34 mouse cellular contexts compared by ENCODE assay signal in genomic region chr5:114982001-114982400, GRCm38 (mm10). TPM values are rescaled to one million over a fixed set of nuclear protein-coding genes. Genes with fewer than 3 reads are reported as not detected.
DNase-seq lines count a peak whose midpoint lies in the region; ATAC-seq and TF ChIP-seq lines count a peak whose summit lies in the region.
"Had no signal": no experiment of that assay in that cellular context is flagged by ENCODE, and none has a peak within 500 bp of the region (broad histone marks: within the 10 kb centered on the region; RNA-seq: fewer than 3 reads in every experiment).

No protein-coding gene starts in this region.

- H3K36me3 ChIP-seq in midbrain, embryonic 11.5 days (ENCODE audit: control insufficient read depth, insufficient read depth, low read length): no peaks in the 10 kb centered on the region
- H3K36me3 ChIP-seq in midbrain, embryonic 14.5 days (ENCODE audit: control insufficient read depth, insufficient read depth, low read length): no peaks in the 10 kb centered on the region
- no peaks in the 10 kb centered on the region for H3K36me3 ChIP-seq in heart, embryonic 10.5 days
- H3K36me3 ChIP-seq: embryonic facial prominence, embryonic 10.5 days; embryonic facial prominence, embryonic 13.5 days; forebrain, embryonic 12.5 days; forebrain, embryonic 15.5 days; G1E; hindbrain, embryonic 12.5 days; intestine, embryonic 15.5 days had no signal

- no peak for ATAC-seq in midbrain, embryonic 11.5 days (ENCODE audit: low FRiP score)
- no peak for ATAC-seq in midbrain, embryonic 14.5 days (ENCODE audit: low FRiP score, low TSS enrichment)
- ATAC-seq: activated CD4-positive, CD25-positive, alpha-beta regulatory T cell, adult 4 months; forebrain, embryonic 15.5 days; hindbrain, embryonic 16.5 days; intestine, embryonic 15.5 days; Patski had no signal

- WGBS in midbrain, embryonic 11.5 days: 53% methylated on average over 15 of the region's 15 CpGs
- WGBS in midbrain, embryonic 14.5 days: 56% methylated on average over 15 of the region's 15 CpGs
- 44% methylated on average over 15 of the region's 15 CpGs for WGBS in heart, embryonic 10.5 days
- WGBS in lung, adult 2 months: 68% methylated on average over 15 of the region's 15 CpGs

- no peak overlapping the region for H3K9ac ChIP-seq in midbrain, embryonic 11.5 days (ENCODE audit: low read length)
- H3K9ac ChIP-seq in midbrain, embryonic 14.5 days (replicated peaks; ENCODE audit: low read length): no peak overlapping the region
- H3K9ac ChIP-seq: embryonic facial prominence, embryonic 13.5 days; forebrain, embryonic 12.5 days; forebrain, embryonic 15.5 days; hindbrain, embryonic 12.5 days; intestine, embryonic 15.5 days had no signal

- no peaks in the 10 kb centered on the region for H3K27me3 ChIP-seq in midbrain, embryonic 11.5 days (ENCODE audit: control insufficient read depth, insufficient read depth, low read length)
- H3K27me3 ChIP-seq in midbrain, embryonic 14.5 days (ENCODE audit: control insufficient read depth, insufficient read depth, low read length): no peaks in the 10 kb centered on the region
- H3K27me3 ChIP-seq in heart, embryonic 10.5 days (ENCODE audit: insufficient read depth, poor library complexity, severe bottlenecking): no peaks in the 10 kb centered on the region
- H3K27me3 ChIP-seq: CH12.LX; embryonic facial prominence, embryonic 13.5 days; forebrain, embryonic 12.5 days; forebrain, embryonic 15.5 days; intestine, embryonic 15.5 days; Patski had no signal

- no peak for TF ChIP-seq CTCF in lung, adult 2 months (IDR thresholded peaks at IDR 0.05; ENCODE audit: insufficient read depth, low read length)

- no peaks in the 10 kb centered on the region for H3K9me3 ChIP-seq in midbrain, embryonic 11.5 days (ENCODE audit: control insufficient read depth, low read length)
- H3K9me3 ChIP-seq in midbrain, embryonic 14.5 days (ENCODE audit: control insufficient read depth, low read length): no peaks in the 10 kb centered on the region
- no peaks in the 10 kb centered on the region for H3K9me3 ChIP-seq in heart, embryonic 10.5 days
- H3K9me3 ChIP-seq: embryonic facial prominence, embryonic 10.5 days; embryonic facial prominence, embryonic 13.5 days; forebrain, embryonic 12.5 days; forebrain, embryonic 15.5 days; hindbrain, embryonic 12.5 days; intestine, embryonic 15.5 days had no signal

- peak; percentile 57 for DNase-seq in midbrain, embryonic 11.5 days (ENCODE audit: low spot score, missing footprints)
- no peak for DNase-seq in midbrain, embryonic 14.5 days
- DNase-seq in ES-CJ7 (ENCODE audit: low read depth, low spot score) (peak; percentile 64), ZHBTc4 (ENCODE audit: low read depth, low spot score) (peak; percentile 70)
- DNase-seq in heart, embryonic 10.5 days (ENCODE audit: low spot score): no peak
- no peak for DNase-seq in lung, adult 2 months
- DNase-seq: adrenal gland, adult 8-10 months; adrenal gland, postnatal 25 days; B cell, adult 2 months; cerebellum, adult 11-12 months; cerebellum, adult 8-10 months; cerebellum, postnatal 10 days; cerebellum, postnatal 36 days; embryo, embryonic 11 days; gastrocnemius, postnatal 10 days; gastrocnemius, postnatal 36 days; heart, adult 2 months had no signal

- H3K27ac ChIP-seq in midbrain, embryonic 11.5 days (ENCODE audit: low read depth, low read length): no peak overlapping the region
- no peak overlapping the region for H3K27ac ChIP-seq in midbrain, embryonic 14.5 days (replicated peaks; ENCODE audit: low read depth, low read length)
- H3K27ac ChIP-seq in heart, embryonic 10.5 days: no peak overlapping the region
- H3K27ac ChIP-seq: embryonic facial prominence, embryonic 10.5 days; embryonic facial prominence, embryonic 13.5 days; forebrain, embryonic 12.5 days; forebrain, embryonic 15.5 days; heart, adult 2 months; hindbrain, embryonic 12.5 days; intestine, embryonic 15.5 days had no signal

- H3K4me1 ChIP-seq in midbrain, embryonic 11.5 days (ENCODE audit: control insufficient read depth, insufficient read depth, low read length): peaks cover 3% of the 10 kb centered on the region; the same call in 1 of the 2 replicates
- H3K4me1 ChIP-seq in midbrain, embryonic 14.5 days (ENCODE audit: control insufficient read depth, insufficient read depth, low read length): peaks cover 7% of the 10 kb centered on the region
- peaks cover 18% of the 10 kb centered on the region for H3K4me1 ChIP-seq in heart, embryonic 10.5 days
- peaks cover 3% of the 10 kb centered on the region; the same call in 1 of the 2 replicates for H3K4me1 ChIP-seq in lung, adult 2 months (ENCODE audit: control insufficient read depth, insufficient read depth, low read length)

- no peak overlapping the region for H3K4me2 ChIP-seq in midbrain, embryonic 11.5 days
- no peak overlapping the region for H3K4me2 ChIP-seq in midbrain, embryonic 14.5 days (ENCODE audit: low read length)
- H3K4me2 ChIP-seq: embryonic facial prominence, embryonic 13.5 days; forebrain, embryonic 12.5 days; forebrain, embryonic 15.5 days; heart, embryonic 11.5 days; hindbrain, embryonic 12.5 days; intestine, embryonic 15.5 days had no signal

- no peak overlapping the region for H3K4me3 ChIP-seq in midbrain, embryonic 11.5 days (ENCODE audit: low read depth, low read length)
- H3K4me3 ChIP-seq in midbrain, embryonic 14.5 days (replicated peaks; ENCODE audit: low read depth, low read length): no peak overlapping the region
- no peak overlapping the region for H3K4me3 ChIP-seq in heart, embryonic 10.5 days
- H3K4me3 ChIP-seq in lung, adult 2 months (replicated peaks; ENCODE audit: extremely low read depth, low read depth, low read length): no peak overlapping the region
- H3K4me3 ChIP-seq: embryonic facial prominence, embryonic 10.5 days; embryonic facial prominence, embryonic 13.5 days; erythroblast, embryonic 14.5 days; forebrain, embryonic 12.5 days; forebrain, embryonic 15.5 days; heart, adult 2 months; hindbrain, embryonic 12.5 days; intestine, embryonic 15.5 days had no signal

- TF ChIP-seq POLR2A in lung, adult 2 months (IDR thresholded peaks at IDR 0.05; ENCODE audit: borderline replicate concordance, extremely low read depth, low read depth, low read length): no peak

RNA-seq across cellular contexts. Expression of gene Hnf1a, which starts 11.1 kb away (rescaled TPM):
- not detected in 2 replicates for polyA plus RNA-seq in midbrain, embryonic 11.5 days (2014; fragmentation: Nextera tagmentation; extraction: Ambion mirVana)
- not detected in 2 replicates for polyA plus RNA-seq in midbrain, embryonic 14.5 days (2014; fragmentation: Nextera tagmentation; extraction: Ambion mirVana)
- polyA plus RNA-seq in heart, embryonic 10.5 days (2016; fragmentation: Nextera tagmentation; extraction: Ambion mirVana): 0.11 and 1.9 TPM in 2 replicates
- polyA plus RNA-seq in lung, adult 2 months (2012; rRNA removed): 0.08 TPM in 1 of 2 replicates, not detected in the other
- polyA plus RNA-seq: brain, embryonic 14.5 days; cortical plate, adult 2 months; embryonic facial prominence, embryonic 13.5 days; forebrain, embryonic 12.5 days; forebrain, embryonic 15.5 days; G1E; heart, adult 2 months; heart, embryonic 11.5 days; heart, embryonic 14.5 days; heart, postnatal 0 days; hindbrain, embryonic 16.5 days had no signal

RNA-seq across cellular contexts. Expression of gene Sppl3, which starts 28.9 kb away (rescaled TPM):
- polyA plus RNA-seq in midbrain, embryonic 11.5 days (2014; fragmentation: Nextera tagmentation; extraction: Ambion mirVana): 21.7 and 23.6 TPM in 2 replicates
- 33.1 and 35.5 TPM in 2 replicates for polyA plus RNA-seq in midbrain, embryonic 14.5 days (2014; fragmentation: Nextera tagmentation; extraction: Ambion mirVana)
- polyA plus RNA-seq in heart, embryonic 10.5 days (2016; fragmentation: Nextera tagmentation; extraction: Ambion mirVana): 6.9 and 11.5 TPM in 2 replicates
- 85.1 and 107 TPM in 2 replicates for polyA plus RNA-seq in lung, adult 2 months (2012; rRNA removed)

RNA-seq across cellular contexts. Expression of gene 2210016L21Rik, which starts 40.0 kb away (rescaled TPM):
- polyA plus RNA-seq in midbrain, embryonic 11.5 days (2014; fragmentation: Nextera tagmentation; extraction: Ambion mirVana): 43.5 and 46.3 TPM in 2 replicates
- 92.1 and 113 TPM in 2 replicates for polyA plus RNA-seq in midbrain, embryonic 14.5 days (2014; fragmentation: Nextera tagmentation; extraction: Ambion mirVana)
- polyA plus RNA-seq in heart, embryonic 10.5 days (2016; fragmentation: Nextera tagmentation; extraction: Ambion mirVana): 30.1 and 33.0 TPM in 2 replicates
- polyA plus RNA-seq in lung, adult 2 months (2012; rRNA removed): 15.9 and 16.6 TPM in 2 replicates

RNA-seq across cellular contexts. Expression of gene Oasl1, which starts 59.0 kb away (rescaled TPM):
- not detected in 2 replicates for polyA plus RNA-seq in midbrain, embryonic 11.5 days (2014; fragmentation: Nextera tagmentation; extraction: Ambion mirVana)
- polyA plus RNA-seq in midbrain, embryonic 14.5 days (2014; fragmentation: Nextera tagmentation; extraction: Ambion mirVana): 2.0 TPM in 1 of 2 replicates, not detected in the other
- polyA plus RNA-seq in heart, embryonic 10.5 days (2016; fragmentation: Nextera tagmentation; extraction: Ambion mirVana): 0.31 TPM in 1 of 2 replicates, not detected in the other
- polyA plus RNA-seq in lung, adult 2 months (2012; rRNA removed): 2.3 and 2.7 TPM in 2 replicates
- polyA plus RNA-seq: embryonic facial prominence, embryonic 10.5 days; erythroblast, embryonic 14.5 days had no signal

Comparison
In these comparisons a context has a peak if more than half of its experiments do, and no peak if none do; other contexts are left out.
1. DNase-seq: peak in midbrain, embryonic 11.5 days (single experiment), ES-CJ7 (single experiment) and ZHBTc4 (single experiment); none in midbrain, embryonic 14.5 days (single experiment), heart, embryonic 10.5 days (single experiment) and lung, adult 2 months (single experiment).